32 mouse cellular contexts compared by ENCODE assay signal in the genomic region with DNA sequence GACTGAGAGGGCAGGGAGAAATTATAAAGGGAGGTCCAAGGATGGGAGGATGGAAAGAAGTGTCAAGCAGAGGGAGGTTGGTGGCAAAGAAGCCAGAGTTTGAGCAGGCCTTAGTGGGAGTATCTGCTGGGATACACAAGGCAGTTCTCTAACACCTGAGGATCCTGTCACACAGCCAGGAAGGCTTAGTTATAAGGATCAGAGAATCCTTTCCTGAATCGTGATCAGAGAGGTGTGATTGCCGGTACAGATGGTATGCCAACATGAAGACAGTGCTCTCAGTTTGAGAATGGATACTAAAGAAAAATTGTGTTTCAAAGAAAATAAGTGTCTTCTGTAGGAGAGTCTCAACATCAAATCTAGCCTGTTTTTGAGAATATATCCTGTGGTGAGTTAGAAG. TPM values are rescaled to one million over a fixed set of nuclear protein-coding genes. Genes with fewer than 3 reads are reported as not detected.
"Had no signal": no experiment of that assay in that cellular context is flagged by ENCODE, and none has a peak within 500 bp of the region (broad histone marks: within the 10 kb centered on the region; RNA-seq: fewer than 3 reads in every experiment).

No protein-coding gene starts in this region.

- H3K36me3 ChIP-seq: embryonic facial prominence, embryonic 10.5 days; embryonic facial prominence, embryonic 12.5 days; embryonic facial prominence, embryonic 13.5 days; embryonic facial prominence, embryonic 15.5 days; forebrain, embryonic 10.5 days; forebrain, embryonic 12.5 days; forebrain, embryonic 15.5 days had no signal

- ATAC-seq: forebrain, embryonic 13.5 days; forebrain, embryonic 14.5 days; forebrain, embryonic 15.5 days; forebrain, embryonic 16.5 days; forebrain, postnatal 0 days had no signal

- DNase-seq: cerebellum, adult 9-10 months; cerebellum, adult 9-11 months; cerebellum, postnatal 10 days; cerebellum, postnatal 14 days; cerebellum, postnatal 25 days; cerebellum, postnatal 36 days; embryo, embryonic 11 days; forebrain, postnatal 0 days; gastrocnemius, adult 2 months; gastrocnemius, postnatal 10 days; gastrocnemius, postnatal 14 days; gastrocnemius, postnatal 25 days; gastrocnemius, postnatal 36 days; heart, adult 11 months; heart, adult 18-20 months; heart, adult 2 months had no signal

- H3K4me3 ChIP-seq: embryonic facial prominence, embryonic 10.5 days; embryonic facial prominence, embryonic 12.5 days; embryonic facial prominence, embryonic 13.5 days; embryonic facial prominence, embryonic 15.5 days; erythroblast, embryonic 14.5 days; forebrain, embryonic 10.5 days; forebrain, embryonic 12.5 days; forebrain, embryonic 13.5 days; forebrain, embryonic 15.5 days; gastrocnemius, adult 2 months; heart, adult 2 months had no signal

- H3K27ac ChIP-seq: embryonic facial prominence, embryonic 10.5 days; embryonic facial prominence, embryonic 12.5 days; embryonic facial prominence, embryonic 13.5 days; embryonic facial prominence, embryonic 15.5 days; forebrain, embryonic 10.5 days; forebrain, embryonic 12.5 days; forebrain, embryonic 13.5 days; forebrain, embryonic 15.5 days; gastrocnemius, adult 2 months; heart, adult 2 months had no signal

- H3K27me3 ChIP-seq: embryonic facial prominence, embryonic 12.5 days; embryonic facial prominence, embryonic 13.5 days; embryonic facial prominence, embryonic 15.5 days; forebrain, embryonic 12.5 days; forebrain, embryonic 13.5 days; forebrain, embryonic 15.5 days had no signal

- H3K9me3 ChIP-seq: embryonic facial prominence, embryonic 10.5 days; embryonic facial prominence, embryonic 12.5 days; embryonic facial prominence, embryonic 13.5 days; embryonic facial prominence, embryonic 15.5 days; forebrain, embryonic 10.5 days; forebrain, embryonic 12.5 days; forebrain, embryonic 13.5 days; forebrain, embryonic 15.5 days had no signal

- H3K4me1 ChIP-seq: embryonic facial prominence, embryonic 10.5 days; embryonic facial prominence, embryonic 12.5 days; embryonic facial prominence, embryonic 13.5 days; embryonic facial prominence, embryonic 15.5 days; forebrain, embryonic 10.5 days; forebrain, embryonic 12.5 days; forebrain, embryonic 13.5 days; forebrain, embryonic 15.5 days had no signal

RNA-seq across cellular contexts. Expression of gene Raet1d, which starts 37.5 kb away (rescaled TPM):
- total RNA-seq: common myeloid progenitor, adult 5-6 weeks; gastrocnemius, adult 18-20 months; gastrocnemius, adult 2 months; gastrocnemius, adult 8-10 months; gastrocnemius, postnatal 14 days; gastrocnemius, postnatal 25 days; gastrocnemius, postnatal 36 days; granulocyte monocyte progenitor cell, adult 5-6 weeks; heart, adult 18-20 months; heart, adult 2 months; heart, adult 8-10 months had no signal
- polyA plus RNA-seq: erythroblast, embryonic 14.5 days had no signal
